Mouse (Mus musculus) forebrain, embryonic 11.5 days (tissue): ENCODE measurements at regions not wholly inside any gene's neighbourhood (a gene's known extent, or its start where the extent isn't known, plus 50 kb on each side); places are given as distances from the start of the nearest gene placed in this dataset.

Source experiments
- ATAC-seq: fragments of 200-750 bp; cut with Nextera tagmentation; replicated peaks from 2 replicates; pipeline ENCODE4 v1.8.0; 2017; ENCODE audit warnings: moderate TSS enrichment; ENCODE audit not compliant: low FRiP score
- DNase-seq: peaks from one replicate; pipeline ENCODE4 v3.0.0-alpha.2; 2017; ENCODE audit warnings: low spot score
- H3K27ac ChIP-seq: fragments of 300-500 bp; sonication (generic); 2 replicates; pipeline ENCODE4 v1.5.1; 2014; ENCODE audit warnings: low read depth, low read length
- H3K27me3 ChIP-seq: fragments of 300-500 bp; sonication (generic); 2 replicates; pipeline ENCODE4 v1.6.1; 2014; ENCODE audit warnings: mild to moderate bottlenecking, low read length, mixed read lengths; ENCODE audit not compliant: control insufficient read depth, insufficient read depth
- H3K36me3 ChIP-seq: fragments of 300-500 bp; sonication (generic); 2 replicates; pipeline ENCODE4 v1.6.1; 2014; ENCODE audit warnings: mild to moderate bottlenecking, low read length, moderate library complexity, mixed read lengths; ENCODE audit not compliant: control insufficient read depth, insufficient read depth
- H3K4me1 ChIP-seq: fragments of 300-500 bp; sonication (generic); replicated peaks from 2 replicates; pipeline ENCODE4 v1.6.1; 2014; ENCODE audit warnings: low read length, mixed read lengths; ENCODE audit not compliant: control insufficient read depth, insufficient read depth
- H3K4me2 ChIP-seq: fragments of 300-500 bp; sonication (generic); 2 replicates; pipeline ENCODE4 v1.6.1; 2014; ENCODE audit warnings: low read depth, mild to moderate bottlenecking, low read length, moderate library complexity, mixed read lengths; ENCODE audit not compliant: severe bottlenecking
- H3K4me3 ChIP-seq: fragments of 300-500 bp; sonication (generic); 2 replicates; pipeline ENCODE4 v1.5.1; 2014; ENCODE audit warnings: low read depth, low read length
- H3K9ac ChIP-seq: fragments of 300-500 bp; sonication (generic); 2 replicates; pipeline ENCODE4 v1.6.1; 2014; ENCODE audit warnings: low read length
- H3K9me3 ChIP-seq: fragments of 300-500 bp; sonication (generic); 2 replicates; pipeline ENCODE4 v1.6.1; 2016; ENCODE audit warnings: low read length, mixed read lengths; ENCODE audit not compliant: control insufficient read depth
- WGBS: fragments of 180-500 bp; shearing (Covaris S2); extraction: QIAGEN DNeasy Blood & Tissue Kit; methylation state at CpG from one replicate; pipeline ENCODE4 v1.1.7; 2014; 5-methylcytosine and 5-hydroxymethylcytosine counted together

DNA sequence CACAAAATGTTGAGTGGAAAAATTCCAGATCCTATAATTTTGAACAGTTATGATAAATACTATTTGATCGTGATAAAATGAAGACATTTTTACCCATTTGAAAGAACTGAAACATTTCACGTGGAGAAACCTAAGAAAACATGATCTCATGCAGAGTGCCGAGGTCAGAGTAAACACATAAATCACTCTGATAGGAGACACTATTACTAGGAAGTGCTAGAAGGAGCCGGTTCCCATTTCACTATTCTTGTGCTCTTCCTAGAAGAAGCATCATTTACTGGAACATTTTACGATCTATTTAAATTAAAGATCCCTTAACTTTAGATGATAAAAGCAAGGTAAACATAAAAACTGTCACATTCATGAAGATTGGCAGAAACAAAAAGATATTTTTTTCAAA is 1359.7 kb upstream of the Flrt2 start:
- no peak overlapping the region for H3K9ac ChIP-seq
- WGBS, result 88% methylated on average over 5 of the region's 5 CpGs
- no peaks in the 10 kb centered on the region for H3K9me3 ChIP-seq
- H3K27ac ChIP-seq, result no peak overlapping the region
- H3K4me1 ChIP-seq, result no peaks in the 10 kb centered on the region
- DNase-seq (no peak), ATAC-seq (no peak)
- H3K36me3 ChIP-seq, result no peaks in the 10 kb centered on the region
- no peak overlapping the region for H3K4me3 ChIP-seq
- no peak overlapping the region for H3K4me2 ChIP-seq
- no peaks in the 10 kb centered on the region for H3K27me3 ChIP-seq

DNA sequence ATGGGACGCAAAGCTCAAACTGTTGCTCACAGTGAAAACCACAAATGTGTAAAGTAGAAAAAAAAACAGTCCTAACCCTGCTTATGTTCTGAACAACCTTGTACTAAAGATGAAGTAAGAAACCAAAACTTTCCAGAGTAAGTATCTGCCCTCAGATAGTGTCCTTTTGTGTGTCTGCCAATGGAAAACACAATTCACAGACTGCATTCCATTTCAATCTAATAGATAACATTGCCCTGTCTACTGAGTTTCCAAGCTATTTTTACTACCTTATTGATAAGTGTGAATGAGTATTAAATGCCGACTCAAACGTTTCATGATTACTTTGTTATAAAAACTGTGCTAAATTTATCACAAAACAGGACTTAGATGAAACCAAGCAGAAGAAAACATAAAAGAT is 1357.4 kb upstream of the Flrt2 start:
- Histone ChIP-seq H3K4me2 (no peak overlapping the region), H3K27me3 (no peaks in the 10 kb centered on the region), H3K9ac (no peak overlapping the region), H3K4me3 (no peak overlapping the region), H3K36me3 (no peaks in the 10 kb centered on the region), H3K27ac (no peak overlapping the region), H3K9me3 (no peaks in the 10 kb centered on the region), H3K4me1 (no peaks in the 10 kb centered on the region)
- 82% methylated on average over 3 of the region's 3 CpGs for WGBS
- ATAC-seq (no peak), DNase-seq (no peak)

DNA sequence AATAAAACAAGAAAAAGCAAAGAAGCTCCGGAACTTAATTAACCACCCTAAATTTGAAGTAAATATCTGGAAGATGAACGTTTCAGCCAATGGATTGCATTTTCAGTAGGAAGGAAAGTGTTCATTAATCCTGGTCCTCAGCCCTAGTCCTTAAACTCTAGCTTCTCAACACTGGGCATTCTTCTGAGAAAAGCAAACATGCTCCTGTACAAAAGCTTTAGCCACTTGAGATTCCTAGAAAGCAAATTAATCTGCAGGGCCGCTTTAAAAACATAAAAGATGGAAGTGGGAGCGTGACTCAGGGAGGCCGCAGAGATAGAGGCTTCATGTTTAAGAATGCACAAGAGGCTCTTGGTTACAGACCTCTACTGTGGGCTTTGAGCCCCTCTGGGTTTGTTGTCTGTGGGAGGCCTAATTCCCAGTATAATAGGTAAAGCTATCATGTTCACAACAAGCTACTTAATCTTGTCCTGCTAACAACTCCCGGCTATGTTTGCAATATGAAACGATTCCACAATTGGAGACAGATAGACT is 1342.3 kb upstream of the Flrt2 start:
- ATAC-seq (peak; percentile 66), DNase-seq (no peak)
- Histone ChIP-seq H3K27me3 (no peaks in the 10 kb centered on the region), H3K4me3 (no peak overlapping the region), H3K9ac (no peak overlapping the region), H3K4me2 (no peak overlapping the region), H3K27ac (no peak overlapping the region), H3K4me1 (peaks cover 3% of the 10 kb centered on the region; the same call in 1 of the 2 replicates), H3K36me3 (no peaks in the 10 kb centered on the region), H3K9me3 (no peaks in the 10 kb centered on the region; the same call in 1 of the 2 replicates)
- 30% methylated on average over 7 of the region's 7 CpGs for WGBS

DNA sequence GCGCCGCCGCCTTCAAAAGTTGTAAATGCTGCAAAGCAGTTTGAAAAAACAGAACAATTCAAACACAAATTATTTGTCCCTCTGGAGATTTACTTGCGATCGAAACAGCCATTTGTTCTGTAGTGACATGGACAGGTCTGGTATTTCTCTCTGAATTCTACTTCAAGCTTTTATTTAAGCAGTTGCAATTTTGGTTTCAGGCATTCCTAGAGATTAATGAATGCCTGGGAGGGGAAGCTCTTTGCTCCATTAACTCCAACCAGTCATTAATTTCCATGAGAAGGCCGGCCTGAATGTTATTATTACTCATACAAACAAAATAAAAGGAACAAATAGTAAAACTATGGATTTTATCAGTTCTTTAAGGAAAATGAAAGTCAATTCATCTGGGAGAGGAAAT is 1327.8 kb upstream of the Flrt2 start:
- Histone ChIP-seq H3K9ac (no peak overlapping the region), H3K4me1 (no peaks in the 10 kb centered on the region), H3K4me2 (no peak overlapping the region), H3K27me3 (no peaks in the 10 kb centered on the region), H3K36me3 (no peaks in the 10 kb centered on the region), H3K4me3 (no peak overlapping the region), H3K27ac (no peak overlapping the region), H3K9me3 (no peaks in the 10 kb centered on the region)
- DNase-seq (no peak), ATAC-seq (no peak)
- 69% methylated on average over 6 of the region's 6 CpGs for WGBS

DNA sequence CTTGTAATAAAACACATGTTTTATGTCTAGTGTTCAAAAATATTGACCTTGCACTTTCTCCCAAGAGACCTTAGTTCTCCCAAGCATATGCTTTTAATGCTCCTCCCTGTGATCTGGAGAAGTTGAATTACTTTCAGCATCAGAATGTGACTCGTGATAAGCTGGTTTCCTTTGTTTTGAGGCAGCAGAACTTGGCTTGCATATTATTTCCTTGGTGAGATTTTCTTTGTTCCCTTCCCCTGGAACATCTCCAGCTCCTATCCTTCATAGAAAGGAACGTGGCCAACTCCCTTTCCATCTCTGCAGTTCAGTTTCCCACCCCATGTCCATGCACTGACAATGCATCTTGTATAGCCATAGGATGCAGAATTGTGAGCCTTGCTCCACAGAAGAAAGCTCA is 1292.0 kb upstream of the Flrt2 start:
- Histone ChIP-seq H3K4me3 (no peak overlapping the region), H3K4me2 (no peak overlapping the region), H3K9ac (no peak overlapping the region), H3K4me1 (no peaks in the 10 kb centered on the region), H3K27ac (no peak overlapping the region), H3K9me3 (no peaks in the 10 kb centered on the region), H3K27me3 (no peaks in the 10 kb centered on the region), H3K36me3 (no peaks in the 10 kb centered on the region)
- 74% methylated on average over 2 of the region's 2 CpGs for WGBS
- ATAC-seq, result no peak
- no peak for DNase-seq

DNA sequence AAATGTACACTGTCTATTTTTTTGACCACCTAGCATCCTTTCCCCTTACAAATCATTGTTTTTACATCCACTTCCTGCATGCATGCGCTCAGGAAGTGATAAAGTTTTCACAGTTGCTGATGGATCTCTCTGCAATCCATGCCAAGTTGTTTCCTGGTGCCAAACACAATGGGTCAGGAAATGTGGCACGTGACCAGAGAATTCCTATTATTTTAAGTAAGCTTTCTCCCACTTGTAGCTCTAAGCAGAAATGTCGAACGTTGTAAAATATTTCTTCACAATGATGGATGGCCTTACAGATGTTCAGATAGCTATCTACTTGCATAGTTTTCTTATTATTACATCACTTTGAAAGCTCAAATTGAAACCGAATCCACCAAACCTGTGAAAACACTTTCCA is 1271.1 kb upstream of the Flrt2 start:
- WGBS, result 80% methylated on average over 5 of the region's 5 CpGs

DNA sequence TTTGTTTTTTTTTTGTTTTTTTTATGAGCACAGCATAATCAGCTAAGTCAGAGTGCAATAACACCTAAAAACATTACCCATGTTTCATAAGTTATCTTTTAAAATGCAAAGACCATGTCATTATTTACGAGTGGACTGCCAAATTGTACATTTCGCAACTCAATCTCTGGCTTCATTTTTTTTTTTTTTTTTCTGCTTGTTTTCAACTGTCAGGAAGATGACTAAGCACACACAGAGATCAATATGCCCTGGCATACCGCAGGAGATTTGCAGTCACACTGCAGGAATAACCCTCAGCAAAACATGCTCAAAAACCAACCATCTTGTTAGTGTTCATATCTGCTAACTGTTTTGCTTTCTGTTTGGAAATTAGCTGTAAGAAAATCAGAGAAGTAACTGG is 1270.3 kb upstream of the Flrt2 start:
- Histone ChIP-seq H3K9me3 (no peaks in the 10 kb centered on the region), H3K27ac (no peak overlapping the region), H3K4me3 (no peak overlapping the region), H3K4me1 (no peaks in the 10 kb centered on the region), H3K9ac (no peak overlapping the region), H3K4me2 (no peak overlapping the region), H3K36me3 (no peaks in the 10 kb centered on the region), H3K27me3 (no peaks in the 10 kb centered on the region)
- WGBS, result 88% methylated on average over 3 of the region's 3 CpGs
- ATAC-seq (no peak), DNase-seq (no peak)

More for the DNA sequence above, 1271.1 kb upstream of the Flrt2 start:
- no peaks in the 10 kb centered on the region for H3K4me1 ChIP-seq
- no peak overlapping the region for H3K9ac ChIP-seq
- no peak overlapping the region for H3K27ac ChIP-seq
- ATAC-seq (no peak), DNase-seq (no peak)
- H3K36me3 ChIP-seq, result no peaks in the 10 kb centered on the region
- no peaks in the 10 kb centered on the region for H3K27me3 ChIP-seq
- H3K4me2 ChIP-seq, result no peak overlapping the region
- H3K4me3 ChIP-seq, result no peak overlapping the region
- H3K9me3 ChIP-seq, result no peaks in the 10 kb centered on the region

DNA sequence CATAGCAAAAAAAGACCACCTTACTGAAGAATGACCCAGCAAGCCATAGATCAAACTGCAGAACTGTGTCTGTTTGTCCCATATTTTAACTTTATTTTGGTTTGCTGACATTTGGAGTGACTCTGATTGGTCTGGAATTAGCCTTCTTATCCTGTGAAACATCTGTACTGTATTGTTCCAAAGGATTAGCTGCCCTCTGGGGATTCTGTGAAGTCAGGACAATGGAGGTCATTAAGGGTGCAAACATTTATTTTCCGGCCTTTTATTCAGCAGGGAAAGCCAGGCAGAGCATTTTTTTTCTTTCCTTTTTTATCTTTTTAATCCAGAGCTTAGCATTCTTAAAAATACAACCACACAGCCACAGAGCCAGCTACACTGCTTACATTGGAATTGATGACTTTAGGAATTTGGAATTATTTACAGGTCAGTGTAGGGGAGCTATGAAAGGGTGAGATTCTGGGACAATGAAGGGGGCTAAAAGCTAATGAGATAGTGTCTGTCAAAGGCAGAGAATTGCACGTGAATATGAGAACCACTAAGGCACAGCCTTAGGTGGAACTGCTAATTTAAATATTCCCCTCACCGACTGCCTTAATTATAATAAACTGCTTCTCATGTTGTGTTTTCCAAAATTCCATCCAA is 1267.6 kb upstream of the Flrt2 start:
- DNase-seq, result no peak
- no peak overlapping the region for H3K4me2 ChIP-seq
- H3K9me3 ChIP-seq, result no peaks in the 10 kb centered on the region
- no peak overlapping the region for H3K9ac ChIP-seq
- WGBS, result 6% methylated on average over 3 of the region's 3 CpGs
- H3K4me3 ChIP-seq, result no peak overlapping the region
- no peak overlapping the region for H3K27ac ChIP-seq
- H3K36me3 ChIP-seq, result no peaks in the 10 kb centered on the region
- no peaks in the 10 kb centered on the region for H3K4me1 ChIP-seq
- peak; percentile 75 for ATAC-seq
- no peaks in the 10 kb centered on the region for H3K27me3 ChIP-seq

DNA sequence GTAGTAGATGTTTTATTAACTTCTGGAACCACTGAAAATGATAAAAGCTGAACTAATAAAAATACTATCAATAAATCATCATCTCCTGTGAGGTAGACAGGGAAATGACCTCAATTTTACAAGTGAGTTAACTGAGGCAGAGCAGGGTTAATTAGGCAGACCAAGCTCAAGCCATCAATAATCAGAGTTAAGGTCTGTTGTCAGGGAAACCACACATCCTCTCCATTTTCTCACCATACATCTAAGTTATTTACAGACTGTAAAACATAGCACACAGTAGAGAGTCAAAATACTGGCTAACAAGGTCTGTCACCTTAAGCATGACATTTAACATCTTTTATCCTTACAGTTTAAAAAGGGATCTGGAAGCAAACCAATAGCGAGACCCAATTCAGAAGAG is 1242.5 kb upstream of the Flrt2 start:
- Histone ChIP-seq H3K36me3 (no peaks in the 10 kb centered on the region), H3K4me1 (no peaks in the 10 kb centered on the region), H3K9me3 (no peaks in the 10 kb centered on the region), H3K27ac (no peak overlapping the region), H3K27me3 (no peaks in the 10 kb centered on the region), H3K4me2 (no peak overlapping the region), H3K4me3 (no peak overlapping the region), H3K9ac (no peak overlapping the region)
- WGBS, result 93% methylated on average over 1 of the region's 1 CpGs
- DNase-seq (no peak), ATAC-seq (no peak)
